Comparison of ENCODE assay signal across 17 mouse cellular contexts in genomic region chr1:121051496-121052119, GRCm38 (mm10).
DNase-seq lines count a peak whose midpoint lies in the region; ATAC-seq and TF ChIP-seq lines count a peak whose summit lies in the region.
"Had no signal": no experiment of that assay in that cellular context is flagged by ENCODE, and none has a peak within 500 bp of the region (broad histone marks: within the 10 kb centered on the region; RNA-seq: fewer than 3 reads in every experiment).

No protein-coding gene starts in this region.

- intact Hi-C loops in heart, adult 2 months (cut with DNase I) = loop anchor here (5.0 to 10.0 kb wide), 4 partner anchors 133 to 454 kb away; no protein-coding TSS in a partner anchor

- no peak overlapping the region for H3K9ac ChIP-seq in heart, adult 2 months (ENCODE audit: low read depth, low read length)
- no peak overlapping the region for H3K9ac ChIP-seq in forebrain, embryonic 12.5 days
- H3K9ac ChIP-seq in hindbrain, embryonic 12.5 days = no peak overlapping the region
- no peak overlapping the region for H3K9ac ChIP-seq in neural tube, embryonic 11.5 days (ENCODE audit: low read length)
- H3K9ac ChIP-seq in kidney, embryonic 16.5 days (replicated peaks; ENCODE audit: low read length) = no peak overlapping the region
- H3K9ac ChIP-seq: embryonic facial prominence, embryonic 15.5 days; heart, embryonic 12.5 days; limb, embryonic 13.5 days; liver, embryonic 14.5 days had no signal

- H3K4me1 ChIP-seq in heart, embryonic 10.5 days = no peaks in the 10 kb centered on the region
- no peaks in the 10 kb centered on the region for H3K4me1 ChIP-seq in heart, adult 2 months (ENCODE audit: control insufficient read depth, insufficient read depth, low read length)
- peaks cover 11% of the 10 kb centered on the region; the same call in 1 of the 2 replicates for H3K4me1 ChIP-seq in forebrain, embryonic 12.5 days
- peaks cover 17% of the 10 kb centered on the region for H3K4me1 ChIP-seq in hindbrain, embryonic 12.5 days
- 0 out of 2 replicates have a peak, but pooled peaks cover 3% of the 10 kb centered on the region for H3K4me1 ChIP-seq in neural tube, embryonic 11.5 days (ENCODE audit: control insufficient read depth, insufficient read depth, low read length)
- 0 out of 2 replicates have a peak, but pooled peaks cover 4% of the 10 kb centered on the region for H3K4me1 ChIP-seq in kidney, embryonic 16.5 days (ENCODE audit: insufficient read depth, low read length)
- H3K4me1 ChIP-seq: embryonic facial prominence, embryonic 15.5 days; heart, embryonic 12.5 days had no signal

- H3K4me2 ChIP-seq in forebrain, embryonic 12.5 days = no peak overlapping the region
- H3K4me2 ChIP-seq in hindbrain, embryonic 12.5 days (replicated peaks) = no peak overlapping the region
- no peak overlapping the region for H3K4me2 ChIP-seq in neural tube, embryonic 11.5 days (ENCODE audit: low read depth)
- no peak overlapping the region for H3K4me2 ChIP-seq in kidney, embryonic 16.5 days (replicated peaks; ENCODE audit: low read depth, low read length)
- H3K4me2 ChIP-seq: embryonic facial prominence, embryonic 15.5 days; heart, embryonic 12.5 days; limb, embryonic 13.5 days had no signal

- no peak overlapping the region for H3K27ac ChIP-seq in heart, embryonic 10.5 days
- H3K27ac ChIP-seq in heart, adult 2 months = no peak overlapping the region
- H3K27ac ChIP-seq in forebrain, embryonic 12.5 days = no peak overlapping the region
- H3K27ac ChIP-seq in hindbrain, embryonic 12.5 days = no peak overlapping the region
- no peak overlapping the region for H3K27ac ChIP-seq in neural tube, embryonic 11.5 days (ENCODE audit: low read depth, low read length)
- H3K27ac ChIP-seq in kidney, embryonic 16.5 days (ENCODE audit: low read length) = no peak overlapping the region
- H3K27ac ChIP-seq: embryonic facial prominence, embryonic 15.5 days; kidney, postnatal 0 days; limb, embryonic 13.5 days; liver, embryonic 14.5 days had no signal

- TF ChIP-seq EP300 in heart, adult 2 months (IDR thresholded peaks at IDR 0.05; ENCODE audit: insufficient read depth, low read depth, low read length) = no peak

- 53% methylated on average over 6 of the region's 6 CpGs for WGBS in heart, embryonic 10.5 days
- WGBS in heart, adult 2 months = 63% methylated on average over 6 of the region's 6 CpGs
- WGBS in forebrain, embryonic 12.5 days = 29% methylated on average over 6 of the region's 6 CpGs
- WGBS in hindbrain, embryonic 12.5 days = 29% methylated on average over 6 of the region's 6 CpGs
- WGBS in neural tube, embryonic 11.5 days = 33% methylated on average over 6 of the region's 6 CpGs
- WGBS in kidney, embryonic 16.5 days = 52% methylated on average over 6 of the region's 6 CpGs

- no peaks in the 10 kb centered on the region for H3K79me2 ChIP-seq in heart, adult 2 months (replicated peaks; ENCODE audit: control insufficient read depth, insufficient read depth, low read length)

- H3K9me3 ChIP-seq in heart, embryonic 10.5 days = no peaks in the 10 kb centered on the region
- 0 out of 2 replicates have a peak, but pooled peaks cover 3% of the 10 kb centered on the region for H3K9me3 ChIP-seq in forebrain, embryonic 12.5 days
- H3K9me3 ChIP-seq in hindbrain, embryonic 12.5 days (replicated peaks) = no peaks in the 10 kb centered on the region
- no peaks in the 10 kb centered on the region for H3K9me3 ChIP-seq in neural tube, embryonic 11.5 days (ENCODE audit: control insufficient read depth, low read length)
- H3K9me3 ChIP-seq in kidney, embryonic 16.5 days (ENCODE audit: low read length) = no peaks in the 10 kb centered on the region
- H3K9me3 ChIP-seq: embryonic facial prominence, embryonic 15.5 days; heart, embryonic 12.5 days; limb, embryonic 13.5 days had no signal

- TF ChIP-seq POLR2A in heart, adult 2 months (IDR thresholded peaks at IDR 0.05; ENCODE audit: insufficient read depth, low read depth, low read length) = no peak

- H3K27me3 ChIP-seq in heart, embryonic 10.5 days (ENCODE audit: insufficient read depth, poor library complexity, severe bottlenecking) = peaks cover 20% of the 10 kb centered on the region; the same call in 1 of the 2 replicates
- no peaks in the 10 kb centered on the region for H3K27me3 ChIP-seq in heart, adult 2 months (ENCODE audit: control insufficient read depth, insufficient read depth, low read length)
- peaks cover 90% of the 10 kb centered on the region for H3K27me3 ChIP-seq in forebrain, embryonic 12.5 days
- peaks cover 75% of the 10 kb centered on the region for H3K27me3 ChIP-seq in hindbrain, embryonic 12.5 days
- no peaks in the 10 kb centered on the region; the same call in 1 of the 2 replicates for H3K27me3 ChIP-seq in neural tube, embryonic 11.5 days (ENCODE audit: control insufficient read depth, insufficient read depth, low read length)
- no peaks in the 10 kb centered on the region for H3K27me3 ChIP-seq in kidney, embryonic 16.5 days (ENCODE audit: insufficient read depth, low read length)
- H3K27me3 ChIP-seq: embryonic facial prominence, embryonic 15.5 days; heart, embryonic 12.5 days had no signal

- ATAC-seq in forebrain, embryonic 12.5 days (ENCODE audit: low FRiP score) = peak; percentile 23; the same call in 1 of the 2 replicates
- peak; percentile 78 for ATAC-seq in hindbrain, embryonic 12.5 days (ENCODE audit: low FRiP score)
- peak; percentile 72 for ATAC-seq in neural tube, embryonic 11.5 days (ENCODE audit: insufficient read depth, low FRiP score, low TSS enrichment)
- ATAC-seq in monocyte, adult 5-6 weeks (replicated peaks; ENCODE audit: insufficient number of reproducible peaks, low FRiP score, low TSS enrichment, poor library complexity, severe bottlenecking) = no peak
- ATAC-seq in kidney, embryonic 16.5 days (ENCODE audit: low FRiP score, low TSS enrichment) = no peak

- no peaks in the 10 kb centered on the region for H3K36me3 ChIP-seq in heart, embryonic 10.5 days
- H3K36me3 ChIP-seq in heart, adult 2 months (ENCODE audit: control insufficient read depth, insufficient read depth, low read length) = no peaks in the 10 kb centered on the region
- H3K36me3 ChIP-seq in forebrain, embryonic 12.5 days (replicated peaks) = no peaks in the 10 kb centered on the region
- no peaks in the 10 kb centered on the region for H3K36me3 ChIP-seq in hindbrain, embryonic 12.5 days
- no peaks in the 10 kb centered on the region for H3K36me3 ChIP-seq in neural tube, embryonic 11.5 days (ENCODE audit: control insufficient read depth, insufficient read depth, low read length)
- H3K36me3 ChIP-seq in kidney, embryonic 16.5 days (ENCODE audit: insufficient read depth, low read length) = no peaks in the 10 kb centered on the region
- H3K36me3 ChIP-seq: embryonic facial prominence, embryonic 15.5 days; heart, embryonic 12.5 days; limb, embryonic 13.5 days had no signal

- H3K4me3 ChIP-seq in heart, embryonic 10.5 days = no peak overlapping the region
- H3K4me3 ChIP-seq in heart, adult 2 months = no peak overlapping the region
- no peak overlapping the region for H3K4me3 ChIP-seq in forebrain, embryonic 12.5 days (replicated peaks)
- H3K4me3 ChIP-seq in hindbrain, embryonic 12.5 days = no peak overlapping the region
- no peak overlapping the region for H3K4me3 ChIP-seq in neural tube, embryonic 11.5 days (ENCODE audit: low read depth, low read length)
- H3K4me3 ChIP-seq in kidney, embryonic 16.5 days (ENCODE audit: low read length) = no peak overlapping the region
- H3K4me3 ChIP-seq: embryonic facial prominence, embryonic 15.5 days; heart, embryonic 12.5 days; limb, embryonic 13.5 days had no signal

- DNase-seq in heart, embryonic 10.5 days (ENCODE audit: low spot score) = peak; percentile 27
- DNase-seq in heart, adult 2 months = no peak
- DNase-seq in neural tube, embryonic 11.5 days (ENCODE audit: low spot score) = peak; percentile 55
- no peak for DNase-seq in kidney, adult 9 months
- DNase-seq: adrenal gland, postnatal 14 days; cerebellum, adult 2 months; gastrocnemius, postnatal 36 days; right cerebral cortex, postnatal 25 days had no signal

- no peak for TF ChIP-seq CTCF in heart, adult 2 months (IDR thresholded peaks at IDR 0.05)

Comparison
In these comparisons a context has a peak if more than half of its experiments do, and no peak if none do; other contexts are left out.
1. DNase-seq: peak in heart, embryonic 10.5 days (single experiment) and neural tube, embryonic 11.5 days (single experiment); none in heart, adult 2 months (0 of 2) and kidney, adult 9 months (single experiment).
2. ATAC-seq: peak in forebrain, embryonic 12.5 days (single experiment), hindbrain, embryonic 12.5 days (single experiment) and neural tube, embryonic 11.5 days (single experiment); none in monocyte, adult 5-6 weeks (single experiment) and kidney, embryonic 16.5 days (single experiment).